Mouse (Mus musculus) olfactory bulb, adult 2 months (tissue): ENCODE data around the gene Tmed5.

ENCODE experiments used
- CTCF ChIP-seq: fragments of 200-500 bp; IDR thresholded peaks from 2 replicates; pipeline ENCODE4 v1.5.1; 2012; ENCODE audit warnings: low read depth, mild to moderate bottlenecking, low read length, moderate library complexity; ENCODE audit not compliant: insufficient read depth
- POLR2A ChIP-seq: fragments of 200-500 bp; IDR thresholded peaks from 2 replicates; pipeline ENCODE4 v1.6.1; 2012; ENCODE audit warnings: mild to moderate bottlenecking, low read depth, low read length, moderate library complexity; ENCODE audit not compliant: insufficient read depth

- TF ChIP-seq CTCF = no peak
- no peak for TF ChIP-seq POLR2A
Observed at GRCm38 (mm10) chr5:108085440-108085839, 47.0 kb downstream of the Tmed5 start.
